Comparison of ENCODE assay signal across 14 mouse cellular contexts in the genomic region with DNA sequence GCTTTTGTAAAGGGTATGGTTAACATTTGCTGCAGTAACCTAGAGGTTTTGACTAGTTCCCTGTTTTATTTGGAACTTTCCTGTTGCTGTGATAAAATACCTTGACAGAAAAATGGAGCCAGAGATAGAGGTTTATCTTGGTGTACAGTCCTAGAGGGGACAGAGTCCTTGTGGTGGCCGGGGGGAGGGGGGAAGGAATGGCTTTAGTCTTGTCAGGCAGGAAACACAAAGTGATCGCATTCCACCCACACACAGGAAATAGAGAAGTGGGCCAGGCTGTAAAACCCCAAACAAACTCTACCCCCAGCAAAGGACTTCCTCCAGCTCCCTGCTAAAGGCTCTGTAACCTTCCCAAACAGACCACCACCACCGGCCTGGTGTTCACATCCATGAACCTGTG.
DNase-seq lines count a peak whose midpoint lies in the region; ATAC-seq and TF ChIP-seq lines count a peak whose summit lies in the region.
"Had no signal": no experiment of that assay in that cellular context is flagged by ENCODE, and none has a peak within 500 bp of the region (broad histone marks: within the 10 kb centered on the region; RNA-seq: fewer than 3 reads in every experiment).

No protein-coding gene starts in this region.

- TF ChIP-seq POLR2A in bone marrow, adult 2 months (IDR thresholded peaks at IDR 0.05; ENCODE audit: borderline replicate concordance, control insufficient read depth, low read depth, low read length), result no peak

- no peak for TF ChIP-seq CTCF in G1E (IDR thresholded peaks at IDR 0.05; ENCODE audit: low read depth, low read length)
- no peak for TF ChIP-seq CTCF in bone marrow, adult 2 months (IDR thresholded peaks at IDR 0.05; ENCODE audit: control insufficient read depth, insufficient read depth, low read length)
- TF ChIP-seq CTCF in liver, embryonic 14.5 days (IDR thresholded peaks at IDR 0.05; ENCODE audit: low read depth), result no peak

- no peak overlapping the region for H3K9ac ChIP-seq in liver, embryonic 14.5 days (replicated peaks)
- H3K9ac ChIP-seq: embryonic facial prominence, embryonic 15.5 days; hindbrain, embryonic 12.5 days had no signal

- H3K4me2 ChIP-seq in liver, embryonic 14.5 days (ENCODE audit: low read depth), result no peak overlapping the region
- H3K4me2 ChIP-seq: embryonic facial prominence, embryonic 15.5 days; hindbrain, embryonic 12.5 days had no signal

- ATAC-seq in G1E (ENCODE audit: extremely low read depth, insufficient number of reproducible peaks, low FRiP score, poor library complexity, severe bottlenecking), result peak; percentile 82
- ATAC-seq in liver, embryonic 14.5 days (ENCODE audit: insufficient read depth), result peak; percentile 48; the same call in 1 of the 2 replicates
- ATAC-seq in inflammation-experienced regulatory T-cells, adult 6 months, result no peak
- ATAC-seq: forebrain, embryonic 14.5 days had no signal

- peaks cover 20% of the 10 kb centered on the region for H3K9me3 ChIP-seq in G1E (replicated peaks)
- H3K9me3 ChIP-seq in liver, embryonic 14.5 days (ENCODE audit: control insufficient read depth, low read length), result no peaks in the 10 kb centered on the region
- H3K9me3 ChIP-seq: embryonic facial prominence, embryonic 15.5 days; heart, embryonic 10.5 days; hindbrain, embryonic 12.5 days had no signal

- 12% methylated on average over 3 of the region's 3 CpGs for WGBS in bone marrow, adult 2 months
- WGBS in liver, embryonic 14.5 days (ENCODE audit: insufficient replicate concordance), result 7% methylated on average over 3 of the region's 3 CpGs

- DNase-seq in G1E (ENCODE audit: low spot score), result peak; percentile 5
- no peak for DNase-seq in liver, embryonic 14.5 days (ENCODE audit: low read depth in 3 of 3, low spot score in 3 of 3)
- peak; percentile 12 to 32 for DNase-seq in thymus, postnatal 10 days (ENCODE audit: low spot score in 2 of 2)
- no peak for DNase-seq in gastrocnemius, postnatal 10 days
- no peak for DNase-seq in adrenal gland, postnatal 14 days
- DNase-seq: adrenal gland, postnatal 36 days; kidney, adult 2 months; spleen, adult 18-20 months had no signal

- no peaks in the 10 kb centered on the region for H3K27me3 ChIP-seq in G1E (ENCODE audit: insufficient read depth, low read length)
- no peaks in the 10 kb centered on the region for H3K27me3 ChIP-seq in liver, embryonic 14.5 days (ENCODE audit: control insufficient read depth, insufficient read depth, low read length)
- H3K27me3 ChIP-seq: embryonic facial prominence, embryonic 15.5 days; hindbrain, embryonic 12.5 days had no signal

- H3K4me1 ChIP-seq in G1E (ENCODE audit: insufficient read depth, low read depth, low read length), result peaks cover 19% of the 10 kb centered on the region
- H3K4me1 ChIP-seq in bone marrow, adult 2 months (ENCODE audit: control insufficient read depth, insufficient read depth, low read length), result peaks cover 3% of the 10 kb centered on the region; the same call in 1 of the 2 replicates
- peaks cover 6 to 21% of the 10 kb centered on the region in 2 experiments for H3K4me1 ChIP-seq in liver, embryonic 14.5 days (replicated peaks; ENCODE audit: control insufficient read depth in 2 of 2, insufficient read depth in 2 of 2, low read length in 1 of 2)

- peak overlapping the region; percentile 0; the same call in 1 of the 2 replicates for H3K27ac ChIP-seq in bone marrow, adult 2 months (ENCODE audit: control insufficient read depth, insufficient read depth, low read depth, low read length, poor library complexity)
- no peak overlapping the region for H3K27ac ChIP-seq in liver, embryonic 14.5 days
- H3K27ac ChIP-seq: embryonic facial prominence, embryonic 15.5 days; heart, embryonic 10.5 days; hindbrain, embryonic 12.5 days had no signal

- no peaks in the 10 kb centered on the region for H3K36me3 ChIP-seq in G1E (replicated peaks)
- no peaks in the 10 kb centered on the region for H3K36me3 ChIP-seq in liver, embryonic 14.5 days (replicated peaks; ENCODE audit: control insufficient read depth, insufficient read depth, low read depth)

- no peak overlapping the region for H3K4me3 ChIP-seq in G1E (ENCODE audit: low read depth, low read length)
- no peak overlapping the region for H3K4me3 ChIP-seq in bone marrow, adult 2 months (replicated peaks; ENCODE audit: control insufficient read depth, low read depth, low read length)
- no peak overlapping the region for H3K4me3 ChIP-seq in liver, embryonic 14.5 days (ENCODE audit: insufficient read depth in 1 of 2, low read depth in 2 of 2, low read length in 2 of 2)
- H3K4me3 ChIP-seq: embryonic facial prominence, embryonic 15.5 days; heart, embryonic 10.5 days; hindbrain, embryonic 12.5 days had no signal

- TF ChIP-seq EP300 in liver, embryonic 14.5 days (IDR thresholded peaks at IDR 0.05; ENCODE audit: low read depth), result peak; percentile 45

Comparison
In these comparisons a context has a peak if more than half of its experiments do, and no peak if none do; other contexts are left out.
1. DNase-seq: peak in G1E (single experiment) and thymus, postnatal 10 days (2 of 2); none in liver, embryonic 14.5 days (0 of 3), gastrocnemius, postnatal 10 days (single experiment) and adrenal gland, postnatal 14 days (single experiment).